Mouse (Mus musculus) cerebellum, adult 9-10 months (tissue): Measurements from ENCODE around the gene Cox5a.

Source experiments
- DNase-seq: peaks from one replicate; pipeline ENCODE4 v3.0.0; 2022

Gene Cox5a

DNA sequence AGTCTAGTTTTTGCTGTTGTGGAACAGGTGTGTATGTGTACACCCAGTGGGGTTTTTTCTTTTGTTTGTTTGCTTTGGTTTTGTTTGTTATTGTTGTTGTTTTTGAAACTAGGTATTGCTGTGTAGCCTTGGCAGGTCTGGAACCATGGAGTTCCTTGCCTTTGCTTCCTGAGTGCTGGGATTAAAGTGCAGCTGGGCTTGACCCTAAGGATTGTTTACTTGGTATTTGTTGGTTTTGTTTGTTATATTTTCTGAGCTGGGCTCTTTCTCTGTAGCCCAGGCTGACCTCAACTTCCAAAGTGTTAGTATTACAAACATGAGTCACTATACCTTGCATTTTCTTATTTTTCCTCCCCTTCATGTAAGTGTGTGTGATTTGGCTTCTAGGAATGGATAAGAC, 5.4 kb downstream of the Cox5a start:
- DNase-seq: no peak

DNA sequence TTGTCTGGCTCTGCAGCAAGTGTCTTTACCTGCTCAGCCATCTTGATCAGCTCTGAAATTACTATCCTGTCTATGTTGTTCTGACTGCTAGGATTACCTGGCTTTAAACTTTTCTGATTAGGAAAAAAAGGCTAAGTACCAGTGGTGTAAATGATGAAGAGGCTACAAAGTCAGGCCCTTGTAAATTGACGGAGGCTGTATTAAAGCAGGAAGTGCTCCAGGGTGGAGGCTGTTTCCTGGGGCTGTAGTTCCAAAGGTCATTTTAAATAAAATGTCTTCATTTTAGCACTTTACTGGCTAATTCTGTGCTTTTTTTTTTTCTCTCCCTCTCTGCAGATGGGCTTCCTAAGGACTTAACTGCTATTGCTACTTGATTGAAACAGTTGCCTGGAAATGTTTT, 10.9 kb downstream of the Cox5a start:
- DNase-seq: no peak

DNA sequence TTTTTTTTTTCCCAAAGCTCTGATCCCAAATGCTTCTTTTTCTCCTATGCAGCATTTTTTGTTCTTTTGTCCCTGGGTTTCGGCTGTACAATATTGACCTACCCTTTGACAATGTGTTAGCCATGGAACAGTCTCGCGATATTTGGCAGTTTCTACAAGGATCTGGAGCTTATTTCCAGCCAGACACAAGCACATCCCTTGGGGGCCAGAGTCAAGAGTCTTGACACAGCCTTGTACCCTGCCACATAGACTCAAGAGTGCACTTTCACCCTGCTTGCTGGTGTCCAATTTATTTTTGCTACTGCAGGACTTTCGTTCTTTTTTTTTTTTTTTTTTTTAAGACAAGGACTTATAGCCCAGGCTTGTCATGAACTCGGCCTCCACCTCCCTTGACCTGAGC, 15.3 kb downstream of the Cox5a start:
- no peak for DNase-seq

DNA sequence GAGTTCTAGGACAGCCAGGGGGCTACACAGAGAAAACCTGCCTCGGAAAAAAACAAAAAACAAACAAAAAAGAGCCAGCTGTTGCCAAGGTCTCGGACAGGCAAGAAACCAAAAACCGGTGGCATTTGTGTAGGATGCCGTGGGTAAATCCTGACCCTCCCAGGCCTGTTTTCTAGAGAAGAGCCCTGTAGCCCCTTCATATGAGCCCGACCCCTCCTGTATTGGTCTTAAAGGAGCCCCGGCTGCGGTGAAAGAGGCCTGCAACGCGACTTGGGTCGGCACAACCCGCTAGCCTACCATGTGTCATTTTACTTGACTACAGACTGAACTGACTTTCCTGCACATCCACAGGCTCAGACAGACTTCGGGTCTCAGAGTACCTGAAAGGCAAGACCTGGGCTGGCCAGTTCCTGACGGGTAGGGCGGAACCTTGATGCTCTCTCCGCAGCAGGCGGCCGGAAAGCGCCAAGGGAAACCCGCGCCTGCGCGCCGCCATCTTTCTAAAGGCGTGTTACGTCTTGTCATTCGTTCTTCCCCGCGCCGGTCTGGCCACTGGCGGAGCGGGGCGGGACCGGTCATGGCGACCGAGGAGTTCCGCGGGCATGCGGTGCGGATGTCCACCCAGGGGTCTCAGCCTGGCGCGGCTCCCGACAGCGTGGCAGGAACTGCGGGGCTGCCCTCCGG, 16.1 kb downstream of the Cox5a start, which contains the start of gene Fam219b:
Gene Fam219b (plus strand): TSS at position 485 of the 684 bp plus-strand sequence.
- DNase-seq: peak; percentile 90

DNA sequence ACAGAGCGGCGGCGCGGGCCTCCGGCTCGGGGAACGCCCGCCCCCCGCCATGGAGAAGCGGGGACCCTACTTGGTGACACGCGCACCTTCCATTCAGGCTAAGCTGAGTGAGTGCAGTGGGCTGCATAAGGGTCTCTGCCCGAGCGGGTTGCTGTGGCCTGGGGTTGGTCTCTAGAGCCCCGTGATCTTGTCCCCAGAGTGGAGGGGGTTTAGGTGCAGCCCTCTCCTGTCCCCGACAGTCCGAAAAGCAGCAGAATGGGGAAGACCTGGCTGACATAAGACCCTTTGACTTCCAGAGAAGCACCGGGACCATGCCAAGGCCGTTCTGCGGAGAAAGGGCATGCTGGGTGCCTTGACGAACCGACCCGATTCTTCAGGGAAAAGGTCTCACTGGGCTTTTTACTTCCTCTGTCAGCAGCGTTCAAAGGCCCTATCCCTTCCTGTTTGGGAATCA, 16.7 kb downstream of the Cox5a start:
- no peak for DNase-seq

DNA sequence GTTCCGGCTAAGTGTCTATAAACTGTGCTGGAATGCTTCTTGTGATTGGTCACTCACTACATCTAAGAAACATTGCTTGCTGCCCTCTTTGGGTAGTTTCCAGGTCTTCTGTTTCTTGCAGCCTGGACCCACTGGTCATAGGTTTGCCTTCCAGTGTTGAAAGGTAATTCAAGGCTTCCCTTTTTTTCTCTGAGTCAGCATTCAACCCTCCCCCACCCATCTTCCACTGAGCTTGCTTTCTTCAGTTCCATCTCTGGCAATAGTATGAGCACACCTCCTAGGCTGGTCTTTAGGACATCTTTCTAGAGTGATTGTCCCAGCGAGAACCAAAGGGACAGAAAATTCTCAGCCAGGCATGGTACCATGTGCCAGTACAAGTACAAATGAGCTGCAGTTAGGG, 18.5 kb downstream of the Cox5a start:
- DNase-seq: no peak

DNA sequence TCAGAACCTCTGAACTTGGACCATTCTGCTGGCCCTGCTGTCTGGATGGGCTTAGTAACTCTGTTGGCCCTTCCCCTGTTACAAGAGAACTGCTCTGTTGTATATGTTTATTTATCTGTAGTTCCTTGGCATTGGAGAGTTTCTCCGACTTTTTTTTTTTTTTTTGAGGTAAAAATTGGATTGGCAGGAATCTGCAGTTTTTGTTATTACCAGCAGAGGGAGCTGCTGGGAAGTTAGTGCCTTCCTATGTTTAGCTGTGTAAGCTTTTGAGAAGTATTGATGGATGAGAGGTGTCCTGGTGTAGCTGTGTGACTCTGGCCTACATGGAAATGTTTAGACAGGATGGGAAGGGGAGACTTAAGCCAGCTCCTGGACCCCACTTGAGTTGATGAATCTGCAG, 20.2 kb downstream of the Cox5a start:
- DNase-seq: peak; percentile 70

DNA sequence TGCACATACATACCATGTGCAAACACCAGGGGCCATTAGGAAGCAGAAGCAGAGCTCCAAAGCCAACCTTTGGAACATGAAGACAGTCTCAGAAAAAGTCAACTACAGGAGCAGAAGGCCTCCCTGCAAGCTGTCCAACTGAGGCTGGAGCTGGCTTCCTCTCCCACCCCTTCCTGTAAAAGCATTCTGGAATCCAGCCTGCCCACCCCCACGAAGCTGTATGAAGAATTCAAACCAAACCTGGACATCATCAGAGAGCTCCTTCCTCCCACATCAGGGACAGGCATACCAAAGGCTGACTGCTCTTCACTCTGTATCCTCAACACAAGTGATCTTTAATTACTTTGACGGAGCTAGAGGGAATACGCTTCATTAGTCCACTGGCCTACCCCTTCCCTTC, 22.9 kb downstream of the Cox5a start:
- DNase-seq: no peak

DNA sequence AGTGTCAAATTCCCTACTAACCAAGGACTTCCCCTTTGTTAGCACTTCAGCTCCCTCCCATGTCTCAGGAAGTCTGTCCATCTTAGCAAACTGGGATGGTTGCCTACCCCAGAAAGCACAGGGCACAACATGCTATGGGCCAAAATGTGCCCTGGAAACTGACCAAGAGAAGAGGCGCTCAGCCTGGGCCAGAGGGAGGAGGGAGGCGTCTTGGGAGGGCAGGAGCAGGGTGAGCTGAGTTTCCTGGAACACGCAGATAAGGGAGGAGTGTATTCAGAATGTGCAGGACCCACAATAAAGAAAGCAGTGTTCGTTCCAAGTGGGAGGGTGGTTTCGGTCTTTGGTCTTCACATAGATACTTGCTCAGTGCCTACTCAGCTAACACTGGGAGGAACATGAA, 26.2 kb downstream of the Cox5a start:
- DNase-seq: no peak

DNA sequence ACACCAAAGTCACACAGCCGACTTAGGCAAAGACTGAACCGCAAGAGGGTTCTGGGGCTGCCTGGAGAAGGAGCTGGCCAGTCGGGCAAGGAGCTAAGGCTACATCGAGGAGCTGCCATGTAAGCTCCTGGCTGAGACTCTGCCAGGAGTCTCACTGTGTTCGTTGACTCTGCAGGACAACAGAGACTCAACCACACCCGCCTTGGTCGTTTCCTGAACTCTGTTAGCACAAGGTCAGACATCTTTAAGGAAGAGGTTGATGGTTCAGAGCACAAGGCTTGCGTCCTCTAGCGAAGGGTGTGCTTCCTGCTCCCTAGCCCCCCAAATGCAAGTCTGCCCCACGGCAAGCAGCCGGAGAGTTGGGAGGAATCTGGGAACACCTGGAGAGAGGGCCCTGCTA, 26.8 kb downstream of the Cox5a start:
- no peak for DNase-seq

DNA sequence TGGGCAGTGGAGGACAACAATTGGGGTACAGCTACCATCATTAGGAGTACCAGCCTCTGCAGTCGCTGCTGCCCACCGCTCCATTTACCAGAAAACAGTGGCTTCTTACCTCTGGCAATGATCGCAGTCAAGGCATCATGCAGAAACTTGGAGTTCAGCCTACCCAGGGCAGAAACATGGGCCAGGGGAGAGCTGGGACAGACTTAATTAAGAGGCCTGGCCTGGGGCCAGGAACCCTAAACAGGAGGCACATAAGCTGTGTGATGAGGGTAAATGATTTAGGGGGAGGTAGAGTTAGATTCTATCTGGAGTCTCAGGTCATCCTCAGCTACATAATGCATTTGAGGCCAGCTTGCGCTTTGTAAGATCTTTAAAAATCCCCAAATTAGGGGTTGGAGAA, 28.1 kb downstream of the Cox5a start:
- DNase-seq: peak; percentile 63

DNA sequence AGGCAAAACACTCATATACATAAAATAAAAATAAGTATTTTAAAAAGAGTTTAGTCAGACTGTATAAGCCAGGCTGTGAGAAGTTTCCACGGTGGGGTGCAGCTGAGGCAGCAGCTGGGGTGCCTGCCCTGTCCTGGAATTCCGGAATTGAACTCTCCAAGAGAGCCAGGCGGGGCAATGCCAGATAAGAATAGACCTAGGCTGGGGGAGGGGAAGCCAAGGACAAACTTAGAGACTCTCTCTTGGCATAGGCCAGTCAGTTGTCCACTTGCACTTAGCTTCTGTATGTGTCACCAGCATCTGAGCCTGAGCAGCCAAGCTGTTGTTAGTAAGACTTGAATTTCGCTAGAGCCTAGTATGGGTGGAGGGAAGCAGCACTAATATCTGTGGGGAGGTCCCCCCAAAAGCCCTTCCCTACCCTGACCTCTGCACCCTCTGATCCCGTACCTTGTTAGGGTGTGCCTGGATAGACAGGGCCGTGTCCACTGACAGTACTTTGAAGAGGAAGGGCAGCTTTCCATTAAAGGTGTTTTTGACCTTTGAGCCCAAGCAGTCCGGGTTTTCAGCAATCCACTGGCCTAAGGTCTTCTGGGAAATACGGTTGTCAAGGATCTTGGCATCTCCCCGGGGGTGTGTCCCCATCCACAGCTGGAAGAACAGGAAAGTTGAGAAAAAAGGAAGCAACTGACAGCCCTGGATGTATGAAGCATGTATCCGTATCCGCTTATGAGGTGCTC, 29.2 kb downstream of the Cox5a start:
- DNase-seq: peak; percentile 42

DNA sequence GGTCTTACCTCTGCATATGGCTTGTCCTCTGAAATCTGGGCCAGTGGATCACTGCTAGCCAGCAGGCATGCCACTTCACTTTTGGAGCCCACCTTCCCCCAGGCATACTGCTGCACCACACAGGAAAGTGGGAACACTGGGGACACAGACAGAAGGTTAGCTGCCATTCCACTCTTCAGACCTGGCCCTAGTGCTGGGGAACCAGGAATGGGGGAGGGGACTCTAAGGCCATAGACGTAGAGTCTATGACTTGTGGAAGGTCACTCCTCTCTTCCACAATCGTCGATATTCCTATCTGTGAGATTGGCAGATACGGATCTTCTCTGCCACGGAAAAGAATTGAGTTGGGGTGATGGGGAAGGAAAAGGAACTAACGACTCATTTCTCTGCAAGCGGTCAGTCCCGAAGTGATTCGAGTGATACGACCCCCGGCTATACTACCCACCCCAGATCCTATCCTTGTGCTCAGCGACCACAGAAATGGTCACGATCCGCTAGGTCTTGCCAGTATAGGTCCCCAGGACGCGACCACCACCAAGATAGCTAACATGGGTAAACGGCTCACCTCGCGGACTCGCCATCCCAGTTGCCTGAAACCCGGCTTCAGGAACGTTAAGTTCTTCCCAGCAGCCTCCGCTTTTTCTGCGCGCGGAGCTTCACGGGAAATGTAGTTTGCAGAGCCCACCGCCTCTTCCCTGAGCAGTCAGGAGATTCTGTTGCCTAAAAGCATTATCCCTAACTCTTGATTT, 31.2 kb downstream of the Cox5a start, which contains the start of gene Mpi:
Gene Mpi (minus strand): TSS at position 625 of the 749 bp plus-strand sequence.
- peak; percentile 69 for DNase-seq

DNA sequence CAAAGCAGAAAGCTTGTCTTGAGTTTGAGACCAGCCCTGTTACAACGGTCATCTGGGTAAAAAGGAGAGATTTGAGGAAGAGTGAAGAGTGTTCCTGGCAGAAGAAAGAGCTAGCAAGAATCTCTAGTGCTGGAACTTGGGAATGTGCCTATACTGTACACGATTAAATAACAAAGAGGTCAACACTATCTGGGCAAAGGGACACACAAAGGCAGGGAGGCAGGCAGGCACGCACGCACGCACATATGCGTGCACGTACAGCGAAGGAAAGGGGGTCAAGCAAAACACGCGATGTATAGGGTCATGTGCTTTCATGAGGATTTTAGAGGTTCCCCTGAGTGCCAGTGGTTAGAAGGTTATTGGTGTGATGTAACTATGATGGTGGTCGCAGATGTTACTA, 32.0 kb downstream of the Cox5a start:
- DNase-seq: no peak

DNA sequence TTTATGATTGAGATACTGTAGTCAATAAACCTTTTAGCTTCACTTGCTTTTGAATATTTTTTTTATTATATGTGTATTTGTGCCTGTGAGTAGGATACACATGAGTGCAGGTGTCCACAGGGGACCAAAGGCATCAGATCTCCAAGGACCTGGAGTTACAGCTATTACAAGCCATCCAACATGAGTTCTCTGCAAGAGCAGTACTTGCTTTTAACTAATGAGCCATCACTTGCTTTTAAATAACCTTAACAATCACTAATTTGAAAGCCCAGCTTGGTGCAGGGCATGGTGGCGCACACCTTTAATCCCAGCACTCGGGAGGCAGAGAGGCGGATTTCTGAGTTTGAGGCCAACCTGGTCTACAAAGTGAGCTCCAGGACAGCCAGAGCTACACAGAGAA, 33.7 kb downstream of the Cox5a start:
- no peak for DNase-seq

DNA sequence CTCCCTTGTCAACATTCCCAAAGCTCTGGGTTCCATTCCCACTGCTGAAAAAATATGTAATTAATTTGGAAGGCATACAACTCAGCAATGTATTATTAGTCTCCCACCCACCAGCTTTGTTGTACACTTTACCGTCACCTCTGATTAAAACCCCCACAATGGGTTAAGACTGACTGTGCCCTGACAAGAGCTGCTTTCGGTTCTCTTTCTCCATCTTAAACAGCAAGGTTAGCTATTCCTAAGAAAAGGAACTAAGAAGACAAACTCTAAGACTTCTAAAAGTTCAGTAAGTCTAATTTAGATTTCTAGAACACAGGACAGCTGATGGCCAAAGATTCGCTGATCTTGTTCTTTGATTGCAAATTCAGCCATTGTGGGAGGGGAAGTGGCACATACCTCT, 36.1 kb downstream of the Cox5a start:
- DNase-seq: no peak

DNA sequence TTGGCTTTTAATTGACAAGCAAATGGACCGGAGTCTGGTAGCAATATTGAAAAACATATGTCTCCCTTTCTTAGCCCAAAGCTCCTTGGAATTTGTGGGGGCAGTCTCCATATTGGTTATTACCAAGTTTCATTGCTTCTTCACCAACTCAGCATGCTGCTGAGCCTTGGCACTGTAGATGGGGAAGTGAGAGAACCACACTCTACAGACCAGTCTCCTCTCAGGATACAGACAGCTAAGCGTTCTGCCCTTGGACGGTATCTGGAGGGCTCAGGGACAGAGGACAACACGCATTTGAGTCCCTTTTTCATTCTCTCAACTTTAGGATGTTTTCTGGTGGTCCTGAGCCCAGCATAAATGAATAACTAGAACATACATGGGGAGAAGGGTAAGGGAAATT, 37.6 kb downstream of the Cox5a start:
- DNase-seq: peak; percentile 12

DNA sequence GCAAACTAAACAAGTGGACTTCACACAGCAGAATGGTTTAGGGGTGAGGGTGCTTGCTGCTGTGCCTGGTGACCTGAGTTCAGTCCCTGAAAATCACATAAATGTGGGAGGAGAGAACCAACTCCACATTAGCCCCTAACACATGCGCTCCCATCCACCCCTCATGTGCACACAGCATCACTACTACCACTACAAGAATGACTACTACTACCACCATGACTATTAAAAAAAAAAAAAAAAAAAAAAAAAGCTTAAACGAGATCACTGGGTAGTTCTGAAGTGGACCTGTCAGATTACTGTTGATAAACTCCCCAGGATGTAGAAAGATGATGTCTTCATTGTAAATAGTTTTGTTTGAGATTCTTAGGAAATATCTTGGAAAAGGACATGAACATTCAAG, 38.5 kb downstream of the Cox5a start:
- peak; percentile 10 for DNase-seq

DNA sequence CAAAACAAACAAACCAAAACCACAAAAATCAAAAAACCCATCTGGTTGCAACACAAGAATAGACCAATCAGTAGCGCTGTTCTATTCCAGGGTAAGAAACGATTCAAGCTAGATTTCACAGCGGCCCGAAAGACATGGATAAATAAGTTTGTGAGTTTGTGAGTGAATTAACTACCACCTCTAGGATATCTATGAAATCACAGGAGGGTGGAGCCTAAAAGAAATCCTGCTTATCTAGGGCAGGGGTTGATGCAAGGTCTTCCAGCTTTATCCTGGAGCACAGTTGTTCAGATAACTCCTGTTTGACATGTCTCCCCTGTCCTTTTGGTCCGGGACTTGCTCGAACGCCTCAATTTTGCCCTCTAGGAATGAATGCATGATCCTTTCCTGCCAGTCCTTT, 39.2 kb downstream of the Cox5a start:
- DNase-seq: no peak

DNA sequence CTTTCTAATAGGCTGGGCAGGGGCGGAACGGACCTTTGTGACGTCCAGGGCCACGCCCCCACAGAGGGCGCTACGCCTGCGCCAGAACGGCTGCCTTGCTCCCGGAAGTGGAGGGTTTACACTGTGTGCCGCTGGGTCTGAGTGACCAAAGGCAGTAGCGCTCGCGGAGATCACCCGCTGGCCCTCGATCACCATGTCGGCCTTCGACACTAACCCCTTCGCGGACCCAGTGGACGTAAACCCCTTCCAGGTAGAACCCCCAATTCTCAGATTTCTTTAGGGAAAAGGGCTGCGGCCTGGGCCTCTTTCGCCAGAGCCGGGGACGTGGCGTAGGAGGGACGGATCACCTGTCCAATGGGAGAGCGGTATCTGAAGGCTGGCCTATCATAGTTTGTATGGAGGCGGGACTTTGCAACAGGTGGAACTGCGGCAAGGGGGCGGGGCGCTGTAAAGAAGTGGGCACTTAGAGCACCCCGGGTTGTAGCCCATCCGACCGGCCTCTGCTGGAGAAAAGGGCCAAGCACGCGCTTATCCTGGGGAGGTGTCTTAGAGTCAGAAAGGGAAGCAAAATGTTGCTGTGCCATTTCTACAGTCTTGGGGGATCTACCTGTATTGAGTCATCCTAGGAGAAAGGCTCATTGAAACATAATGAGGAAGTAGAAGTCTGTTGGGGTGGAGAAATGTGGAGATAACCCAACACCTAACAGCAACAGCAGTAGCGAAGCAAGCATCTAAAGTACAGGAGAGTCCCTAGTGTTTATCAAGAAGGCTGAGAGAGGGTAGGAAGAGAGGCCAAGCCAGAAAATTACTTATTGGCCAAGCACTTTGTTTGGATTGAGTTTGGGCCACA, 40.0 kb downstream of the Cox5a start, which contains the start of gene Scamp2:
Gene Scamp2 (plus strand): TSS at position 83 of the 850 bp plus-strand sequence.
- DNase-seq: peak; percentile 95

DNA sequence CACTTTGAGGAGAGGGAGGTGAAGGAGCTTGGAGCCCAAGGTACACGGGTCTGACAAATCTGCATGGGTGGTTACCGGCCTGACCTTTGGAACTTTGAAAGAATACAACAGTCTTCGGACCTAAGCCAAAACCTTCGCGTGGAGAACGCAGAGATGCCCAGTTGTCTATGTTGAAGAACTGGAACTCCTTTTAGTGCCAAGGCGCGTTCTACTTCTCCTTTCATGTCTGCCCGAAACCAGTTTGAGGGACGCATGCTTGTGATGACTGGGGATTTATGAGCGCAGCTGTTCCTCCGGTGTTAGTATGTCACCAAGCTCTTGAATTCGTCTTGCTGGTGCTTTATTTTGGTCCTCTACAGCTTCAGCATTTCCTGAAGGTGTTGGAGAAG, 40.6 kb downstream of the Cox5a start:
- DNase-seq: peak; percentile 37

DNA sequence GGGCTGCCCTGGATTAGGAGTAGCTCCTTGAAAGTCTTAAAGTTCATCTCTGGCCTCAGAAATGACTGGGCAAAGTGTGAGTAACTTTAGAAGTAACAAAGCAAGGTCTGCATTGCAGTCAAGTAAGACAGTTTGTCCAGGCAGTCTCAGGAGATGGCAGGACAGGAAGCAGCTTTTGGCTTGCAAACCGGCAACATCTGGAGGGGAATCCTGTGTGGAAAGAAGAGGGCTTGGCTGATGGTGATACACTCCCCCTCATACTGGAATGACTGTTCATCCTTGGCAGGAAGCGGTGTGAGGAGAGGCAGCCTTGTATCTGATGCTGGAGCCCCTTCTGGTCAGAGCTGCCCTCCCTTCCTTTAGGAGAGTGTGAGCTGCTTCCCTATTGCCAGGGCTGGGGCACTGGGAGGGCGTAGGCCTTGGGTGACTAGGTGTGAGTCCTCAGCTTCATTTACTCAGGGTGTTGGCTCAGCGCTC, 41.9 kb downstream of the Cox5a start:
- DNase-seq: no peak

DNA sequence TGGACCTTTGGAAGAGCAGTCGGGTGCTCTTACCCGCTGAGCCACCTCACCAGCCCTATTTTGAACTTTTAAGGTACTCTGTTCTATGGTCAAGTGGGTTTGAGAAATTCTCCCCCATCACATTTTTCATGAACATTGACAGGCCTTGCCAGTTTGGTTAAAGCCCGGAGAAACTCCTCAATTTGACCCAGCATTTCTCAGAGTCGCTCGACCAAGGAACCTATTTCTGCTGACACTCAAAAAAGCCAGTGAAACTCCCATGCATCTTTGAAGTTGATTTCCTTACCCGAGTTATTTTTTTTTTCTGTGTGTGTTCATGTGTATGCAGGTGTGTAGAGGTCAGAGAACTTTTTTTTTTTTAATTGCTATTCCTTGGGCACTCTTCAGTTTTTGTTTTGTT, 43.5 kb downstream of the Cox5a start:
- no peak for DNase-seq
